Mouse (Mus musculus) liver, embryonic 16.5 days (tissue): ENCODE measurements around the gene St8sia1. TPM values are rescaled to one million over a fixed set of nuclear protein-coding genes. Genes with fewer than 3 reads are reported as not detected.

Source experiments
- ATAC-seq: fragments of 200-750 bp; cut with Nextera tagmentation; 2 replicates; pipeline ENCODE4 v1.8.0; 2017; ENCODE audit warnings: low read depth, mild to moderate bottlenecking, moderate number of reproducible peaks, moderate library complexity
- H3K27ac ChIP-seq: fragments of 300-500 bp; sonication (generic); 2 replicates; pipeline ENCODE4 v1.5.1; 2014; ENCODE audit warnings: mild to moderate bottlenecking, low read length
- H3K27me3 ChIP-seq: fragments of 300-500 bp; sonication (generic); 2 replicates; pipeline ENCODE4 v1.6.1; 2014; ENCODE audit warnings: low read depth, low read length, mixed read lengths; ENCODE audit not compliant: control insufficient read depth, insufficient read depth
- H3K36me3 ChIP-seq: fragments of 300-500 bp; sonication (generic); 2 replicates; pipeline ENCODE4 v1.6.1; 2014; ENCODE audit warnings: mild to moderate bottlenecking; ENCODE audit not compliant: control insufficient read depth, insufficient read depth
- H3K4me1 ChIP-seq: fragments of 300-500 bp; sonication (generic); 2 replicates; pipeline ENCODE4 v1.6.1; 2014; ENCODE audit warnings: low read depth, low read length, mixed read lengths; ENCODE audit not compliant: control insufficient read depth
- H3K4me2 ChIP-seq: fragments of 300-500 bp; sonication (generic); 2 replicates; pipeline ENCODE4 v1.6.1; 2014; ENCODE audit warnings: low read depth, low read length, mixed read lengths
- H3K4me3 ChIP-seq: fragments of 300-500 bp; sonication (generic); 2 replicates; pipeline ENCODE4 v1.5.1; 2014; ENCODE audit warnings: low read depth, mild to moderate bottlenecking, low read length
- H3K9ac ChIP-seq: fragments of 300-500 bp; sonication (generic); 2 replicates; pipeline ENCODE4 v1.6.1; 2014; ENCODE audit warnings: low read depth, low read length
- H3K9me3 ChIP-seq: fragments of 300-500 bp; sonication (generic); replicated peaks from 2 replicates; pipeline ENCODE4 v1.6.1; 2016; ENCODE audit warnings: low read length; ENCODE audit not compliant: control insufficient read depth
- WGBS: fragments of 180-500 bp; shearing (Covaris S2); extraction: QIAGEN DNeasy Blood & Tissue Kit; methylation state at CpG from one replicate; pipeline ENCODE4 v1.1.7; 2014; ENCODE audit not compliant: insufficient replicate concordance; 5-methylcytosine and 5-hydroxymethylcytosine counted together
- polyA plus RNA-seq: library from polyadenylated mRNA; unstranded; fragments of >200 nt; fragmentation: Nextera tagmentation; extraction: Ambion mirVana; gene quantifications from 2 replicates; pipeline ENCODE4 v1.2.1, GENCODE M21; 2015

St8sia1 gene
- polyA plus RNA-seq, 1 experiment from 2014 or later: 0.05 TPM

DNA sequence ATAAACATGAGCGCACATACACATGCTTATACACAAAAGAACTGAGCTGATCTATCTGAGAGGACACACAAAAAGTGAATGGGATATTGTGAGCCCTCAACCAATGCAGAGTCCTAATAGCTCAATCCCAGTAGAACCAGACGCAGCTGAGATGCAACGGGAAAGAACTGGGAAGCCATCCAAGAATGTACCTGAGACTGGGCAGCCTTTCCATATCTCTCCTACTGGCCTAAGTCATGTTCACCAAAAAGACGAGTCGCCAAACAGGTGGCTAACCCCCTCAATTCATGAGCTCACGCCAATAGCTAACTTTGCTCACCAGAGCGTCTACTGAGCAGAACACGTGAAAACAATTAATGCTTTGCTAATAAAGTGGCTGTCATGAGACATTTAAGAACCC is 20.8 kb downstream of the St8sia1 start:
- 80% methylated on average over 8 of the region's 8 CpGs for WGBS
- H3K9ac ChIP-seq: no peak overlapping the region
- no peak overlapping the region for H3K4me3 ChIP-seq
- H3K27me3 ChIP-seq: no peaks in the 10 kb centered on the region
- H3K36me3 ChIP-seq: no peaks in the 10 kb centered on the region
- no peaks in the 10 kb centered on the region for H3K9me3 ChIP-seq
- H3K4me1 ChIP-seq: peaks cover 2% of the 10 kb centered on the region; the same call in 1 of the 2 replicates
- H3K27ac ChIP-seq: no peak overlapping the region
- no peak for ATAC-seq
- no peak overlapping the region for H3K4me2 ChIP-seq

DNA sequence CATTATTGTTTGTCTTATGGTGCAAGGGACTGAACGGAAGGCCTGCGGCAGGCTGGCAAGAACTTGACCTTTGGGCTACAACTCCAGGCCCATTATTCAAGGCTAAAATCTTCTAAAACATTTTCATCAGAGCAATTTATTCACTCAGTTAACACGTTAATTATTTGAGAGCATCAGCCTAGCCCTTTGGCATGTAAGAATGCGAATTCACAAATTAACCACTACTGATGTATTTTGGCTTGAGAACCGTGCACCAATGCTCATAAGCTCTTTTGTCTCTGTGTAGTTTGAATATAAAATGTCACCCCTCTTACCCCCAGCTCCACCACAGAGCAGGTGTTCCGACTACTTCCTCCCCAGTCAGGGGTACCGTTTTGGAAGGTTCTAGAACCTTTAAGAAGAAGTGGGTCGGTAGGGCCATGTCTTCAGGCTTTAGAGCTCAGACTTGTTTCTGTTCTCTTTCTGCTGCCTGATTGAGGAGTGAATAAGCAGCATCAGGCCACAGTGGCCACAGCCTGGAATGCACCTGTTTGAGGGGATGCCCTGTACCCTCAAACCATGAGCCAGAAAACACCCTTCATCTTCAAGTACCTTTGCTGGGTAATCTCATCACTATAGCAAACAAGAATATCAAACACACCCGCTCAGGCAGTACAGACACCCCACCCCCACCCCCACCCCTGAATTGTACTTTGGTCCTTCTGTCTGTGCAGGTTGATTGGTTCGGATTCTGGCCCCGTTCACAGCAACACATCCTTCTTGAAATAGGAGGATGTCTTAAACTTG is 22.5 kb downstream of the St8sia1 start:
- H3K9me3 ChIP-seq: no peaks in the 10 kb centered on the region
- peaks cover 2% of the 10 kb centered on the region; the same call in 1 of the 2 replicates for H3K4me1 ChIP-seq
- no peak overlapping the region for H3K27ac ChIP-seq
- no peak for ATAC-seq
- H3K9ac ChIP-seq: no peak overlapping the region
- H3K27me3 ChIP-seq: no peaks in the 10 kb centered on the region
- H3K4me2 ChIP-seq: no peak overlapping the region
- WGBS: 64% methylated on average over 11 of the region's 11 CpGs
- H3K36me3 ChIP-seq: no peaks in the 10 kb centered on the region
- H3K4me3 ChIP-seq: no peak overlapping the region

DNA sequence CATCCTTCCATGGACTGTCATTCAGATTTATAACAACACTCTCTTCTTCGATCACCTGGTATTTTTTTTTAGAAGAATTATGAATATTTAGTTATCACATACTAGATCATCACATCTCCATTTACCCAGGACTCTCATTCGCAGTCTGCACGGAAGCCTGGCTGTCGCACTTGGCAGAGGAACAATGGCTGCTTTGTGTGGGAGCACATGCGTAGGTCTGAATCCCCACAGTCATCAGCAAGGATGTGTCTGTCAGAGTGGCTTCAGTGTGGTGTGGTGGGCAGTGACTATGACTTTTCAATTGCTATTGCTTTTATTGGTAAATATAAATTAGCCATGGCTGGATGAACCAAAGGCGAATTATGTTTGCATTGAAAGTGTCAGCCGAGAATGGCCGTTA is 23.2 kb downstream of the St8sia1 start:
- Histone ChIP-seq H3K4me2 (no peak overlapping the region), H3K4me3 (no peak overlapping the region), H3K27me3 (no peaks in the 10 kb centered on the region), H3K9me3 (no peaks in the 10 kb centered on the region), H3K36me3 (no peaks in the 10 kb centered on the region), H3K9ac (no peak overlapping the region), H3K27ac (no peak overlapping the region), H3K4me1 (peaks cover 2% of the 10 kb centered on the region; the same call in 1 of the 2 replicates)
- no peak for ATAC-seq
- WGBS: 79% methylated on average over 8 of the region's 8 CpGs

DNA sequence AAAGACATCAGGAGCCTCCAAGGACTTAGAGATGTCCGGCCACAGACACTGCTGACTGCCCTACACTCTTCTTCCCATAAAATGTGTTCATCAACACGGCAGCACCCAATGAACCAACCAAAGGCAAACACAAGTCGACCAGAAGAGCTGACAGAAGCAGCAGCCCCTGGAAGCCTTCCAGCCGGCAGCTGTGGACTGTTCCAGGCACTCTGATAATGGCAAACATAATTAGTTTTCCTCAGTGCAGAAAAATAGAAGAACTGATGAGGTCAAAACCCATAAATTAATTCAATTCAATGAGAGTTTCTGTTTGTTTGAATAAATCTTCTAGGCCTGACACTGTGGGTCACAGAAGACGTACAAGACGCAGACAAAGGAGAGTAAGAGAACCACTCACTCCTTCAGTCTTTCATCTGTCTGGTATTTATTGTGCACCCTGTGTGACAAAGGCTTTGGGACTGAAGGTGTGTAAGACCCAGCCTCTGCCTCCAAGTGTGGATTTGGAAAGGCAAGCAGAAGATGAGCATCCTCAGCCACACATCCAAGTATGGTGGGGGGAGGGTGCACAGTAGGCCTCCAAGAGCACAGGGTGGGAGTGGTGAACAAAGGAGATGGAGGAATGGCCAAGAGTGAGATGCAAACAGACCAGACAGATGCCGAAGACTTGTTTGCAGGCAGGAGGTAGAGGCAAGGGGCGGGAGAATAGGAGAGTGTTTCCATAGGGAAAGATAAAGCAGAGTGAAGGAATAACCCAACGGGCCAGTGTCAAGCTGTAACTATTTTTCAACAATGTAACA is 25.5 kb downstream of the St8sia1 start:
- no peak overlapping the region for H3K4me3 ChIP-seq
- ATAC-seq: no peak
- H3K4me1 ChIP-seq: peaks cover 2% of the 10 kb centered on the region; the same call in 1 of the 2 replicates
- no peak overlapping the region for H3K27ac ChIP-seq
- no peak overlapping the region for H3K9ac ChIP-seq
- no peaks in the 10 kb centered on the region for H3K27me3 ChIP-seq
- no peaks in the 10 kb centered on the region for H3K9me3 ChIP-seq
- H3K4me2 ChIP-seq: no peak overlapping the region
- 65% methylated on average over 9 of the region's 9 CpGs for WGBS
- H3K36me3 ChIP-seq: no peaks in the 10 kb centered on the region

DNA sequence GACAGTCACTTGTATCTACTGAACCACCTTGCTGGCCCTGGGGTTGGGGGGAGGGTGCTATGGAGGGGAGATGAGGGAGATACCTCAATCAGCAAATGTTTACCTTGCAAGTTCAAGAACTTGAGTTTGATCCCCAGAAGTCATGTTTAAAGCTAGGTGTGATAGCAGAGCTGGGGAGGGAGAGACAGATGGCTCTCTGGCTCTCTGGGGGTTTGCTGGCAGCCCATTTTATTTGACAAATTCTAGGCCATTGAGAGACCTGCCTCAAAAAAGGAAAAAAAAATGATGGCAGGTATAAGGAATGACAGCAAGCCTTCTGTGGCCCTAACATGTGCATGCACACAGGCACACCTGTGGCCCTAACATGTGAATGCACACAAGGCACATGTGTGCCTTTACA is 26.2 kb downstream of the St8sia1 start:
- Histone ChIP-seq H3K27ac (no peak overlapping the region), H3K9me3 (no peaks in the 10 kb centered on the region), H3K36me3 (no peaks in the 10 kb centered on the region), H3K9ac (no peak overlapping the region), H3K4me1 (peaks cover 2% of the 10 kb centered on the region; the same call in 1 of the 2 replicates), H3K4me2 (no peak overlapping the region), H3K4me3 (no peak overlapping the region), H3K27me3 (no peaks in the 10 kb centered on the region)
- no peak for ATAC-seq

DNA sequence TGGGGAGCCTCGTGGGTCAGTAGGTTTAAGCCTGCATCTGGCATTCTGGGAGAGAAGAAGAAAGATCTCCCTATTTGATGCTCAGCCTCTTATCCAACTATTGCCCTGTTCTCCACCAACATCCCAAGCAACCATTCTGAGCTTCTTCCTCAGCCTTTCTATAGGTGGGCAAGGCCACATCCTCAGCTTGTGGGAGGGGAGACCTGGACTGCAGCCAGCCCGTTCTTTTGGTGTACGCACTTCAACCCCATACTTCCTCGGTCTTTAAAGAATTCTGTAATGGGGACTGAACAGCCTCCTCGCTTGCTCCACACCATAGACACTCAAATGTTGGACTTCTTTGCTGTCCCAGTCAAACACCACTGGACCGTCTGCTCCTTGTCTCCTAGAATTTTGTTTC is 31.7 kb downstream of the St8sia1 start:
- Histone ChIP-seq H3K27ac (no peak overlapping the region), H3K9me3 (no peaks in the 10 kb centered on the region), H3K36me3 (no peaks in the 10 kb centered on the region), H3K4me1 (no peaks in the 10 kb centered on the region), H3K27me3 (no peaks in the 10 kb centered on the region), H3K4me3 (no peak overlapping the region), H3K9ac (no peak overlapping the region), H3K4me2 (no peak overlapping the region)
- ATAC-seq: no peak
- WGBS: 43% methylated on average over 6 of the region's 6 CpGs

DNA sequence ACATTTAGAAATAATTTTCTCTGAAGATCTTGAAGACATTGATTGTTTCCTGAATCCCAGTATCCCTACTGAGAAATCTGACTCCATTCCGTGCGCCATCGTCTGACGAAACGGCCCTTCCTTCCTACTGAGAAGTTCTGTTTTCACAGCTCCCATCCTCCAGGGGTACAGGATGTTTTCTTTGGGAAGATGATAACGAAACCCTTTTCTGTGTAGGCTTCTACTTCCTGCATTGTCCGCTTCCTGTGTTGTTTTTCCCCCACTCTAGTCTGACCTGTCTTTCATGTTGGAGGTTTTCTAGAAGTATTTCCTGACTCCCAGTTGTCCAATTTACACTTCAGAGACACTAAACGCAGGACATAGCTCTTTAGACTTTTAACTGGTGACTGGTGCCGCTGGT is 32.1 kb downstream of the St8sia1 start:
- Histone ChIP-seq H3K27ac (no peak overlapping the region), H3K4me3 (no peak overlapping the region), H3K4me1 (no peaks in the 10 kb centered on the region), H3K9ac (no peak overlapping the region), H3K27me3 (no peaks in the 10 kb centered on the region), H3K36me3 (no peaks in the 10 kb centered on the region), H3K9me3 (no peaks in the 10 kb centered on the region), H3K4me2 (no peak overlapping the region)
- ATAC-seq: peak; percentile 39; the same call in 1 of the 2 replicates
- WGBS: 23% methylated on average over 9 of the region's 9 CpGs

DNA sequence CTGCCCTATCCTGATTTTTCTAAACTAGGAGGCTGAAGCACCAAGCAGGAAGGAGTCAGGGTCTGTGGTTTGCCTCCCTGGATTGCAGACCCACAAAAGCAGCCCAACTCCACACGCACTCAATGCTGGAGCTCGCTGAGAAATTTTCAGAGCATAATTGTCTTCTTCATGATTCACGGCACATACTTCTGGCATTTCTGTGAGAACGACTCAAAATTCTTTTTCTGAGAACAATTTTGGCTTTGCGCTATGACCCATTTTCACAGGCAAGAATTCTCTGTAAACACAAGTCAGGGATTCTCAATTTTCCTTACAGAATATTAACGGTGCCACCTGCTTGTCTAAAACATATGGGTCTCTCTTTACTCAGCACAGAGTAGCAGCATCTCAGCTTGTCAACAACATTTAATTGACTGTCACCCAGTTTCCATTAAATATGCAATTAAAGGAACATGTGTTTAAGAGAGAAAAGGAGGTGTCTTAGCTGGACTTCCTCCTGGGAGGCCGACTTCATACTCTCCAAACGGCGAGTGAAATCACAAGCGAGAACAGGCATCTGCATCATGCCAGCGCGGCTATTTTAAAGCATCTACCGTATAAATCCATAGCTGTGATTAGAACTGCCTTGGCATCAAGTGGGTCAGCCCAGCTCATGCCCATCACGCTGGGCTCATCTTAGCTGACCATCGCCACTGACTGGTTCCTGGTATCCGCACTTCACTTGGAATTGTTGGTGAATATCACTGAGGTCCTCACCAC is 35.5 kb downstream of the St8sia1 start:
- Histone ChIP-seq H3K9me3 (no peaks in the 10 kb centered on the region), H3K27ac (no peak overlapping the region), H3K4me1 (no peaks in the 10 kb centered on the region), H3K27me3 (no peaks in the 10 kb centered on the region), H3K9ac (no peak overlapping the region), H3K4me2 (no peak overlapping the region), H3K36me3 (no peaks in the 10 kb centered on the region), H3K4me3 (no peak overlapping the region)
- WGBS: 78% methylated on average over 16 of the region's 16 CpGs
- no peak for ATAC-seq
